Mouse (Mus musculus) spleen, postnatal 4 days (tissue): ENCODE data around the gene Col6a1.

Source experiments
- DNase-seq, 2 experiments: peaks; one replicate each; pipeline ENCODE4 v3.0.0; 2022; ENCODE audit warnings: low spot score in 2 of 2

The Col6a1 gene

GRCm38 (mm10) chr10:76680758-76681650, 45.0 kb downstream of the Col6a1 start:
- no peak for DNase-seq

- no peak for DNase-seq
Observed at GRCm38 (mm10) chr10:76678122-76678521, 47.8 kb downstream of the Col6a1 start.

- no peak for DNase-seq
Observed at GRCm38 (mm10) chr10:76675268-76675667, 50.7 kb downstream of the Col6a1 start.

- DNase-seq = peak in 1 of 2 experiments; percentile 28
Observed at GRCm38 (mm10) chr10:76674581-76674980, 51.4 kb downstream of the Col6a1 start.

GRCm38 (mm10) chr10:76671939-76672338, 54.0 kb downstream of the Col6a1 start:
- peak in 1 of 2 experiments; percentile 38 for DNase-seq

GRCm38 (mm10) chr10:76668947-76669284, 57.1 kb downstream of the Col6a1 start:
- peak in 1 of 2 experiments; percentile 41 for DNase-seq

GRCm38 (mm10) chr10:76668261-76668946, 57.6 kb downstream of the Col6a1 start:
- DNase-seq = peak in 1 of 2 experiments; percentile 47

GRCm38 (mm10) chr10:76667197-76667805, 58.7 kb downstream of the Col6a1 start:
- peak in 1 of 2 experiments; percentile 13 for DNase-seq

- peak in 1 of 2 experiments; percentile 45 for DNase-seq
Observed at GRCm38 (mm10) chr10:76665551-76665950, 60.4 kb downstream of the Col6a1 start.

- peak in 1 of 2 experiments; percentile 49 for DNase-seq
Observed at GRCm38 (mm10) chr10:76664156-76665115, 61.5 kb downstream of the Col6a1 start.
